Mouse (Mus musculus) kidney, adult 2 months (tissue): ENCODE measurements around the gene Acsbg2.

Experiments
- CTCF ChIP-seq: fragments of 200-500 bp; conservative IDR thresholded peaks from 2 replicates; pipeline ENCODE4 v1.5.1; 2011; ENCODE audit warnings: low read depth, mild to moderate bottlenecking, control low read depth, low read length, moderate library complexity, mixed read lengths; ENCODE audit not compliant: insufficient read depth, insufficient read length
- POLR2A ChIP-seq: fragments of 200-500 bp; IDR thresholded peaks from one replicate; pipeline ENCODE4 v1.6.1; 2011; ENCODE audit warnings: low read depth, low read length, control low read depth

DNA sequence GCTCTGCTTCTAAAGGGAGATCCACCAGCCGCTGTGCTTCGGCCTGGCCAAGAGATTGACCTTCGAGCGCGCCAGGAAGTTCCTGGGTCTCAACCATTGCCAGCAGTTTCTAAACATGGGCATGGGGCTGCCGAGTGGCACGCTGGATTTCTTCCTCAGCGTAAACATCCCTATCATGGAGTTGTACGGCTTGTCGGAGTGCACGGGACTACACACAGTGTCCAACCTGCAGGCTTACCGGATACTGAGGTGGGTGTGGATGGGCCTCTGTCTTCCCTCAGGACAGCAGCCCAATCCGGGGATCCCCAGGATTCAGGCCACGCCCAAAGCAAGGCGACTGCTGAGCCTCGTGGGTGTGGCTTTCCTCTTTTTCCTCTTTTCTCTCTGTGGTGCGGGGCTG, 9.4 kb upstream of the Acsbg2 start:
- no peak for TF ChIP-seq CTCF
- TF ChIP-seq POLR2A, result no peak
